Mouse (Mus musculus) thymus, adult 2 months (tissue): ENCODE results near the gene Ndufa11.

Source experiments
- CTCF ChIP-seq: fragments of 200-500 bp; IDR thresholded peaks from 2 replicates; pipeline ENCODE4 v1.5.1; 2012; ENCODE audit warnings: mild to moderate bottlenecking, control low read depth, low read length, moderate library complexity, borderline replicate concordance; ENCODE audit not compliant: control insufficient read depth, poor library complexity, insufficient read depth; ENCODE audit errors: extremely low read depth
- POLR2A ChIP-seq: fragments of 200-500 bp; IDR thresholded peaks from 2 replicates; pipeline ENCODE4 v1.6.1; 2012; ENCODE audit warnings: mild to moderate bottlenecking, low read length, control low read depth, moderate library complexity; ENCODE audit not compliant: control insufficient read depth, poor library complexity, insufficient read depth; ENCODE audit errors: extremely low read depth

DNA sequence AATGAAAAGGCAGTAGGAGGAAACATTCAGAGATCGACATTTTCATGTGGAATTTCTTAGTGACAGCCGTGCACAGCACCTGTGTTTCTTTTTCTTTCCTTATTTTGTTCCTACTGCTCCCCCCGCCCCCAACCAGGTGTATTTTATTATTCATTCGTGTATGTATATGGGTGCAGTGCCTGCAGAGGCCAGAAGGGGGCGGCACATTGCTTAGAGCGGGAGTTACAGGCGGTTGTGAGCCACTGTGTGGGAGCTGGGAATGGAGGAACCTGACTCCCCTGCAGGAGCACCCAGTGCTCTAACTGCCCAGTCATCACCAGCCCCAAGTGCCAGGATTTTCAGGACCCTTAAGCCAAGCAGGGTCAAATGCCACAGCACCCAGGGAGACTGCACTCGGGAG, 19.0 kb downstream of the Ndufa11 start:
- TF ChIP-seq CTCF (peak; percentile 79; the same call in 1 of the 2 replicates), POLR2A (no peak)
